Mouse (Mus musculus) midbrain, embryonic 11.5 days (tissue): ENCODE data around the gene Rasef. TPM values are rescaled to one million over a fixed set of nuclear protein-coding genes. Genes with fewer than 3 reads are reported as not detected.
"Not testable (repeated sequence)": the region's sequence is repeated elsewhere in the genome, so short reads cannot be mapped to it uniquely, and the experiment has no call there.

Source experiments
- ATAC-seq: fragments of 200-750 bp; cut with Nextera tagmentation; 2 replicates; pipeline ENCODE4 v1.8.0; 2017; ENCODE audit warnings: moderate TSS enrichment, moderate library complexity; ENCODE audit not compliant: low FRiP score
- DNase-seq: peaks from one replicate; pipeline ENCODE4 v3.0.0; 2015; ENCODE audit warnings: low spot score; ENCODE audit errors: missing footprints
- H3K27ac ChIP-seq: fragments of 300-500 bp; sonication (generic); 2 replicates; pipeline ENCODE4 v1.5.1; 2014; ENCODE audit warnings: low read depth, low read length
- H3K27me3 ChIP-seq: fragments of 300-500 bp; sonication (generic); 2 replicates; pipeline ENCODE4 v1.6.1; 2014; ENCODE audit warnings: mild to moderate bottlenecking, low read length, moderate library complexity, mixed read lengths; ENCODE audit not compliant: control insufficient read depth, insufficient read depth
- H3K36me3 ChIP-seq: fragments of 300-500 bp; sonication (generic); 2 replicates; pipeline ENCODE4 v1.6.1; 2014; ENCODE audit warnings: mild to moderate bottlenecking, low read length, moderate library complexity, mixed read lengths; ENCODE audit not compliant: control insufficient read depth, insufficient read depth
- H3K4me1 ChIP-seq: fragments of 300-500 bp; sonication (generic); 2 replicates; pipeline ENCODE4 v1.6.1; 2014; ENCODE audit warnings: low read length; ENCODE audit not compliant: control insufficient read depth, insufficient read depth
- H3K4me2 ChIP-seq: fragments of 300-500 bp; sonication (generic); 2 replicates; pipeline ENCODE4 v1.6.1; 2014; ENCODE audit warnings: mild to moderate bottlenecking, moderate library complexity
- H3K4me3 ChIP-seq: fragments of 300-500 bp; sonication (generic); 2 replicates; pipeline ENCODE4 v1.5.1; 2014; ENCODE audit warnings: low read depth, low read length
- H3K9ac ChIP-seq: fragments of 300-500 bp; sonication (generic); 2 replicates; pipeline ENCODE4 v1.6.1; 2014; ENCODE audit warnings: low read length
- H3K9me3 ChIP-seq: fragments of 300-500 bp; sonication (generic); 2 replicates; pipeline ENCODE4 v1.6.1; 2016; ENCODE audit warnings: low read length; ENCODE audit not compliant: control insufficient read depth
- WGBS: fragments of 180-500 bp; shearing (Covaris S2); extraction: QIAGEN DNeasy Blood & Tissue Kit; methylation state at CpG from one replicate; pipeline ENCODE4 v1.1.7; 2014; 5-methylcytosine and 5-hydroxymethylcytosine counted together
- polyA plus RNA-seq: library from polyadenylated mRNA; unstranded; fragments of >200 nt; fragmentation: Nextera tagmentation; extraction: Ambion mirVana; gene quantifications from 2 replicates; pipeline ENCODE4 v1.2.1, GENCODE M21; 2014

The Rasef gene
- polyA plus RNA-seq, 1 experiment from 2014 or later: 0.05 TPM

- Histone ChIP-seq H3K36me3 (no peaks in the 10 kb centered on the region), H3K4me1 (0 out of 2 replicates have a peak, but pooled peaks cover 3% of the 10 kb centered on the region), H3K9me3 (no peaks in the 10 kb centered on the region), H3K4me2 (no peak overlapping the region), H3K27ac (no peak overlapping the region), H3K9ac (no peak overlapping the region), H3K4me3 (no peak overlapping the region), H3K27me3 (no peaks in the 10 kb centered on the region)
- DNase-seq: no peak
- WGBS: 73% methylated on average over 5 of the region's 5 CpGs
- no peak for ATAC-seq
Observed at GRCm38 (mm10) chr4:73773831-73774810, 16.7 kb downstream of the Rasef start.

DNA sequence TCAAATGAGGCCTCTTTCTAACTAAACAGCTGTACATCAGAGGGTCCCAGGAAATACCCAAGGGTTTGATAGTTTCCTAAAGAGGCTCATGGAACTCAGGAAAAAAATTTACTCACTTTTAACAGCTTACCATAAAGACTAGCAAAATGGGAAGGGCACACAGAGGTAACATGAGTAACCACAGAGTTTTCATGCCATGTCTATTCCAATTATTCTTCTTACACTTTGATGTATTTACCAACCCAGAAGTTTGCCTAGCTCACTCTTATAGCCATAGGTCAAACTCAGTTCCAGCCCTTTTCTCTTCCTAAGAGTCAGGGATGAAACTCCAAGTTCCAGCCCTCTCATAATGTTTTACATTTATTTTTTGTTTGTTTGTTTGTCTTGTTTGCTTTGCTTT, 18.8 kb downstream of the Rasef start:
- DNase-seq (no peak), ATAC-seq (no peak)
- no peaks in the 10 kb centered on the region for H3K36me3 ChIP-seq
- no peak overlapping the region for H3K27ac ChIP-seq
- H3K27me3 ChIP-seq: no peaks in the 10 kb centered on the region
- H3K9me3 ChIP-seq: no peaks in the 10 kb centered on the region
- 0 out of 2 replicates have a peak, but pooled peaks cover 3% of the 10 kb centered on the region for H3K4me1 ChIP-seq
- H3K9ac ChIP-seq: no peak overlapping the region
- H3K4me3 ChIP-seq: no peak overlapping the region
- H3K4me2 ChIP-seq: no peak overlapping the region

- Histone ChIP-seq H3K27me3 (no peaks in the 10 kb centered on the region), H3K4me2 (no peak overlapping the region), H3K36me3 (no peaks in the 10 kb centered on the region), H3K9me3 (no peaks in the 10 kb centered on the region), H3K9ac (no peak overlapping the region), H3K27ac (no peak overlapping the region), H3K4me3 (no peak overlapping the region), H3K4me1 (0 out of 2 replicates have a peak, but pooled peaks cover 3% of the 10 kb centered on the region)
- ATAC-seq (peak; percentile 67), DNase-seq (peak; percentile 77)
Observed at GRCm38 (mm10) chr4:73770592-73770991, 20.2 kb downstream of the Rasef start.

GRCm38 (mm10) chr4:73768156-73768555, 22.6 kb downstream of the Rasef start:
- 88% methylated on average over 3 of the region's 3 CpGs for WGBS

DNA sequence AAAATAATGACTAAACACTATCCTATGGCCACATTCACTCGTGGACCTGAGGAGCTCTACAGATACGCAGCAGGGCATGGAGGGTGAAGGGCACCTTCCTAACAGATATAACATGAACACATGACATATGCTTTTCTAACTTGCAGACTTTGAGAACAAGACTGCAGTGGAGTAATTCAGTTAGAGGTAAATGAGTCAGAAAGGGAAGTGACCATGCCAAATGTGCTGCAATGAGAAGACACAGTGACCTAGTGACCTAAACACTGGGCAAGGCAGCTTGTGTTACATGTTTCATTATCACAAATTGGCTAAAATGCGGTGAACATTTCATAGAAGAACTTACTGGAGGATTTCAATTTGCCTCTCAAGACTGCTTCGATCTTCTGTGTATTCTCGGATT, 42.6 kb downstream of the Rasef start:
- 88% methylated on average over 5 of the region's 5 CpGs for WGBS
- Histone ChIP-seq H3K4me1 (no peaks in the 10 kb centered on the region), H3K9me3 (no peaks in the 10 kb centered on the region), H3K36me3 (no peaks in the 10 kb centered on the region), H3K27me3 (no peaks in the 10 kb centered on the region), H3K4me3 (no peak overlapping the region), H3K9ac (no peak overlapping the region), H3K27ac (no peak overlapping the region), H3K4me2 (no peak overlapping the region)
- no peak for ATAC-seq
- DNase-seq: no peak

More at GRCm38 (mm10) chr4:73768156-73768555, 22.6 kb downstream of the Rasef start:
- H3K9me3 ChIP-seq: no peaks in the 10 kb centered on the region
- H3K27me3 ChIP-seq: no peaks in the 10 kb centered on the region
- no peak overlapping the region for H3K4me3 ChIP-seq
- no peak overlapping the region for H3K4me2 ChIP-seq
- DNase-seq (no peak), ATAC-seq (no peak)
- no peak overlapping the region for H3K9ac ChIP-seq
- no peak overlapping the region for H3K27ac ChIP-seq
- 0 out of 2 replicates have a peak, but pooled peaks cover 3% of the 10 kb centered on the region for H3K4me1 ChIP-seq
- H3K36me3 ChIP-seq: no peaks in the 10 kb centered on the region

DNA sequence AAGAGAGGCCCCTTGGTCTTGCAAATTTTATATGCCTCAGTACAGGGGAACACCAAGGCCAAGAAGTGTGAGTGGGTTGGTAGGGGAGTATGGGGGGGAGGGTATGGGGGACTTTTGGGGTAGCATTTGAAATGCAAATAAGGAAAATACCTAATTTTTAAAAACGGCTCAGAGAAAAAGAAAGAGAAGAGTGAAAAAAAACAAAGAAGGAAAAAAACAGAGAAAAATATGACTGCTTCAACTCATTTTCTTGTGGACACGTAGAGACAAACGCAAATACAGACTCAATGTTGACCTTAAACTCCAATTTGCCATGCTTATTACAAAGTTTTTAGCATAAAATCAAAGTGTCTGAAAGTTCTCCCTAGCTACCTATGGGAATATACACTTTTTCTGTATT, 51.4 kb downstream of the Rasef start:
- no peaks in the 10 kb centered on the region for H3K27me3 ChIP-seq
- WGBS: 93% methylated on average over 3 of the region's 3 CpGs
- no peak overlapping the region for H3K4me3 ChIP-seq
- ATAC-seq (no peak), DNase-seq (no peak)
- H3K36me3 ChIP-seq: no peaks in the 10 kb centered on the region
- no peak overlapping the region for H3K4me2 ChIP-seq
- H3K4me1 ChIP-seq: no peaks in the 10 kb centered on the region
- no peak overlapping the region for H3K9ac ChIP-seq
- H3K9me3 ChIP-seq: no peaks in the 10 kb centered on the region
- no peak overlapping the region for H3K27ac ChIP-seq

DNA sequence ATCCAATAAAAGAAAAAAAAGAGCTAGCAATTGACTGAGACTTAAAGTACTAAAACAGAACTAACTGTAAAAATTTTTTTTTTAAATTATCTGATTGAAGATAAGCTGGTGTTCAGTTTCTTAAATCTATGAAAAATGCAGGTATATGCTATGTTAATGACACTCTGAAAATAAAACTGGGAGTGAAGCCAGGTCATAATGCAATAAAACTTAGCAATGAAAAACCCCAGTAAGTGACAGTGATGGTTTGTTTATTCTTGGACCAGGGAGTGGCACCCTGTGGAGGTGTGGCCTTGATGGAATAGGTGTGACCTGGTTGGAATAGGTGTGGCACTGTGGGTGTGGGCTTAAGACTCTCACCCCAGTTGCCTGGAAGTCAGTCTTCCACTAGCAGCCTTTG, 71.0 kb downstream of the Rasef start:
- ATAC-seq: no peak
- Histone ChIP-seq H3K27ac (no peak overlapping the region), H3K4me3 (no peak overlapping the region), H3K36me3 (no peaks in the 10 kb centered on the region), H3K4me1 (no peaks in the 10 kb centered on the region), H3K9ac (no peak overlapping the region), H3K4me2 (no peak overlapping the region), H3K9me3 (no peaks in the 10 kb centered on the region), H3K27me3 (no peaks in the 10 kb centered on the region)
- DNase-seq: no peak

GRCm38 (mm10) chr4:73718761-73719160, 72.0 kb downstream of the Rasef start:
- no peaks in the 10 kb centered on the region for H3K27me3 ChIP-seq
- H3K4me2 ChIP-seq: no peak overlapping the region
- no peak for ATAC-seq
- H3K4me3 ChIP-seq: no peak overlapping the region
- H3K9ac ChIP-seq: no peak overlapping the region
- WGBS: 83% methylated on average over 1 of the region's 1 CpGs
- H3K36me3 ChIP-seq: no peaks in the 10 kb centered on the region
- H3K4me1 ChIP-seq: no peaks in the 10 kb centered on the region
- DNase-seq: no peak
- no peaks in the 10 kb centered on the region for H3K9me3 ChIP-seq
- H3K27ac ChIP-seq: no peak overlapping the region

DNA sequence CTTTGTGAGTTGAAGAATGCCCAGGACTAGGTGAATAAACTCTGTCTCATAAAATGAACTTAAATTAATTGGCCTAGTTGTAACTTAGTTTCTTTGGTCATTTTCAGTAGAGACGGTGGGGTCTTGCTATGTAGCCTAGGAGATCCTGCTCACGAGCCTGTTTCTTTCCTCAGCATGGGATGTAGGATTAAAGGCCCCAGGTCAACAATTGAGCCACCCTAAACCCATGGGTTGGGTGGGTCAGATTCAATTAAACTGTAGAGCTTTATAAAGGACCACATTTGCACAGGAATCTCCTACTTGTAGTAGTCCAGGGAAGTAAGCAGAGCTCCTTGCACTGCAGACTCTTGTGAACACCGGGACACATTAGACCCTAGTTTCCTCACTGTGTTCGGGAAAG, 107.6 kb downstream of the Rasef start, which contains the start of gene Gm428:
Gene Gm428, plus strand, starts transcription at position 301 of the 400 bp plus-strand sequence.
- DNase-seq, H3K4me2 ChIP-seq, H3K4me1 ChIP-seq, H3K9ac ChIP-seq, H3K9me3 ChIP-seq, H3K27me3 ChIP-seq, H3K4me3 ChIP-seq, ATAC-seq, H3K36me3 ChIP-seq, H3K27ac ChIP-seq: not testable (repeated sequence)
- WGBS: no CpG with 5 or more reads among the region's 4 CpGs
